Mouse (Mus musculus) thymus, postnatal 0 days (tissue): ENCODE data around the gene Anp32b. TPM values are rescaled to one million over a fixed set of nuclear protein-coding genes. Genes with fewer than 3 reads are reported as not detected.

Experiments used
- DNase-seq: peaks from one replicate; pipeline ENCODE4 v3.0.0-alpha.2; 2015; ENCODE audit warnings: low spot score
- polyA plus RNA-seq: library from polyadenylated mRNA; unstranded; fragments of >200 nt; fragmentation: Nextera tagmentation; extraction: Ambion mirVana; gene quantifications from 2 replicates; pipeline ENCODE4 v1.2.1, GENCODE M21; 2015

Anp32b gene
- polyA plus RNA-seq, result 356 and 374 TPM in 2 replicates

GRCm38 (mm10) chr4:46450519-46451131, at the start of gene Anp32b:
Gene Anp32b (plus strand): TSS chr4:46450902.
- DNase-seq, result peak; percentile 95

- peak; percentile 91 for DNase-seq
Observed at GRCm38 (mm10) chr4:46404042-46404795, 46.5 kb upstream of the Anp32b start.

- DNase-seq, result no peak
Observed at GRCm38 (mm10) chr4:46406966-46407703, 43.6 kb upstream of the Anp32b start.

- DNase-seq, result no peak
Observed at GRCm38 (mm10) chr4:46410677-46411076, 40.0 kb upstream of the Anp32b start.

GRCm38 (mm10) chr4:46411489-46411888, 39.2 kb upstream of the Anp32b start:
- peak; percentile 71 for DNase-seq

GRCm38 (mm10) chr4:46412113-46412512, 38.6 kb upstream of the Anp32b start:
- DNase-seq, result no peak

- no peak for DNase-seq
Observed at GRCm38 (mm10) chr4:46413406-46413805, 37.3 kb upstream of the Anp32b start, which contains the start of gene Hemgn. Gene Hemgn (minus strand): TSS chr4:46413506.

GRCm38 (mm10) chr4:46417491-46417890, 33.2 kb upstream of the Anp32b start:
- no peak for DNase-seq

- DNase-seq, result no peak
Observed at GRCm38 (mm10) chr4:46418851-46419250, 31.9 kb upstream of the Anp32b start.

- DNase-seq, result no peak
Observed at GRCm38 (mm10) chr4:46422625-46423024, 28.1 kb upstream of the Anp32b start.

- no peak for DNase-seq
Observed at GRCm38 (mm10) chr4:46428903-46429499, 21.7 kb upstream of the Anp32b start.

- DNase-seq, result no peak
Observed at GRCm38 (mm10) chr4:46432339-46433036, 18.2 kb upstream of the Anp32b start.

- DNase-seq, result peak; percentile 54
Observed at GRCm38 (mm10) chr4:46442501-46442900, 8.2 kb upstream of the Anp32b start.

GRCm38 (mm10) chr4:46445237-46445945, 5.3 kb upstream of the Anp32b start:
- peak; percentile 33 for DNase-seq

- peak; percentile 71 for DNase-seq
Observed at GRCm38 (mm10) chr4:46447461-46447860, 3.2 kb upstream of the Anp32b start.

- peak; percentile 31 for DNase-seq
Observed at GRCm38 (mm10) chr4:46448886-46449285, 1.8 kb upstream of the Anp32b start.

GRCm38 (mm10) chr4:46450020-46450518, 633 bp upstream of the Anp32b start:
- DNase-seq, result no peak

- DNase-seq, result peak; percentile 70
Observed at GRCm38 (mm10) chr4:46451240-46451757, 597 bp downstream of the Anp32b start.

- peak; percentile 66 for DNase-seq
Observed at GRCm38 (mm10) chr4:46451758-46452480, 1.2 kb downstream of the Anp32b start.
